Mouse (Mus musculus): Measurements from ENCODE around the gene Ankrd9. TPM values are rescaled to one million over a fixed set of nuclear protein-coding genes. Genes with fewer than 3 reads are reported as not detected.

Gene Ankrd9
- total and polyA plus RNA-seq, 2 experiments from 2014 or later: 14.3 to 14.8 TPM

DNA sequence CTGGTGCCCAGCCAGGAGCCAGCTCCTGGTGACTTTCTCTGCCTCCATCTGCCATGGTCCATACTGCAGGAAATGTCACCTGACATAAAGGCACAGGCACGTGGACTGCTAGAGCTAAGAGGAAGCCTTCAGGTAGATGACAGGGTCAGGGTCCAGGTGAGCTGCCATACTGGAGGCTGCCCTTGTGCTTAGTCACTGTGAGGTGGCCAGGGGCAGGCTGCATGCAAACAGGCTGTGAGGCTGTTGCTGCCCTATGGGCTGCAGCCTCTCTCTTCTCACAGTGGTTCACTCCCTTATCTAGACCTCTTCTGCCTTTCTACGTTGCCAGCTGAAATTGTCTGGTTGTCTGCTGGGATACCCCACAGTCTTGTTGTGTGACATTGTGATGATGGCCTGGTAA lies 11.7 kb downstream of the Ankrd9 start:
- H3K9ac ChIP-seq (replicated peaks; ENCODE audit: low read length): no peak overlapping the region
- no peaks in the 10 kb centered on the region for H3K27me3 ChIP-seq (ENCODE audit: insufficient read depth, low read length)
- H3K4me3 ChIP-seq (ENCODE audit: low read length): no peak overlapping the region
- 95% methylated on average over 2 of the region's 2 CpGs for WGBS
- peaks cover 30% of the 10 kb centered on the region for H3K36me3 ChIP-seq (ENCODE audit: insufficient read depth, low read length)
- H3K4me2 ChIP-seq (ENCODE audit: low read depth, low read length): no peak overlapping the region
- no peak overlapping the region for H3K27ac ChIP-seq
- no peak for ATAC-seq
- no peaks in the 10 kb centered on the region for H3K9me3 ChIP-seq (ENCODE audit: low read length)
- no peak for DNase-seq (ENCODE audit: low spot score)
- H3K4me1 ChIP-seq (ENCODE audit: insufficient read depth, low read length): no peaks in the 10 kb centered on the region
- TF ChIP-seq CTCF (IDR thresholded peaks at IDR 0.05; ENCODE audit: low read depth): no peak

GRCm38 (mm10) chr12:110966079-110966478 lies 12.8 kb downstream of the Ankrd9 start:
- DNase-seq (ENCODE audit: low spot score): no peak
- Histone ChIP-seq H3K36me3 (ENCODE audit: insufficient read depth, low read length) (peaks cover 30% of the 10 kb centered on the region), H3K27me3 (ENCODE audit: insufficient read depth, low read length) (no peaks in the 10 kb centered on the region), H3K27ac (no peak overlapping the region), H3K4me3 (ENCODE audit: low read length) (no peak overlapping the region), H3K4me1 (ENCODE audit: insufficient read depth, low read length) (no peaks in the 10 kb centered on the region), H3K9me3 (ENCODE audit: low read length) (no peaks in the 10 kb centered on the region), H3K4me2 (ENCODE audit: low read depth, low read length) (no peak overlapping the region), H3K9ac (replicated peaks; ENCODE audit: low read length) (no peak overlapping the region)
- 89% methylated on average over 4 of the region's 4 CpGs for WGBS
- TF ChIP-seq CTCF (IDR thresholded peaks at IDR 0.05; ENCODE audit: low read depth): no peak
- ATAC-seq: no peak

- no peak overlapping the region for H3K27ac ChIP-seq
- no peak overlapping the region for H3K4me3 ChIP-seq (ENCODE audit: low read length)
- H3K9ac ChIP-seq (replicated peaks; ENCODE audit: low read length): no peak overlapping the region
- 69% methylated on average over 3 of the region's 3 CpGs for WGBS
- H3K36me3 ChIP-seq (ENCODE audit: insufficient read depth, low read length): peaks cover 26% of the 10 kb centered on the region
- no peaks in the 10 kb centered on the region for H3K27me3 ChIP-seq (ENCODE audit: insufficient read depth, low read length)
- H3K4me1 ChIP-seq (ENCODE audit: insufficient read depth, low read length): no peaks in the 10 kb centered on the region
- no peaks in the 10 kb centered on the region for H3K9me3 ChIP-seq (ENCODE audit: low read length)
- no peak for TF ChIP-seq CTCF (IDR thresholded peaks at IDR 0.05; ENCODE audit: low read depth)
- no peak overlapping the region for H3K4me2 ChIP-seq (ENCODE audit: low read depth, low read length)
- no peak for ATAC-seq
- no peak for DNase-seq (ENCODE audit: low spot score)
Observed at GRCm38 (mm10) chr12:110965500-110965899, 13.3 kb downstream of the Ankrd9 start.

GRCm38 (mm10) chr12:110961973-110962372 lies 16.9 kb downstream of the Ankrd9 start:
- ATAC-seq (no peak), DNase-seq (ENCODE audit: low spot score) (no peak)
- Histone ChIP-seq H3K4me3 (ENCODE audit: low read length) (no peak overlapping the region), H3K4me1 (ENCODE audit: insufficient read depth, low read length) (no peaks in the 10 kb centered on the region), H3K27me3 (ENCODE audit: insufficient read depth, low read length) (no peaks in the 10 kb centered on the region), H3K9ac (replicated peaks; ENCODE audit: low read length) (no peak overlapping the region), H3K36me3 (ENCODE audit: insufficient read depth, low read length) (peaks cover 5% of the 10 kb centered on the region; the same call in 1 of the 2 replicates), H3K4me2 (ENCODE audit: low read depth, low read length) (no peak overlapping the region), H3K9me3 (ENCODE audit: low read length) (no peaks in the 10 kb centered on the region), H3K27ac (no peak overlapping the region)
- no peak for TF ChIP-seq CTCF (IDR thresholded peaks at IDR 0.05; ENCODE audit: low read depth)
- WGBS: 59% methylated on average over 2 of the region's 2 CpGs

DNA sequence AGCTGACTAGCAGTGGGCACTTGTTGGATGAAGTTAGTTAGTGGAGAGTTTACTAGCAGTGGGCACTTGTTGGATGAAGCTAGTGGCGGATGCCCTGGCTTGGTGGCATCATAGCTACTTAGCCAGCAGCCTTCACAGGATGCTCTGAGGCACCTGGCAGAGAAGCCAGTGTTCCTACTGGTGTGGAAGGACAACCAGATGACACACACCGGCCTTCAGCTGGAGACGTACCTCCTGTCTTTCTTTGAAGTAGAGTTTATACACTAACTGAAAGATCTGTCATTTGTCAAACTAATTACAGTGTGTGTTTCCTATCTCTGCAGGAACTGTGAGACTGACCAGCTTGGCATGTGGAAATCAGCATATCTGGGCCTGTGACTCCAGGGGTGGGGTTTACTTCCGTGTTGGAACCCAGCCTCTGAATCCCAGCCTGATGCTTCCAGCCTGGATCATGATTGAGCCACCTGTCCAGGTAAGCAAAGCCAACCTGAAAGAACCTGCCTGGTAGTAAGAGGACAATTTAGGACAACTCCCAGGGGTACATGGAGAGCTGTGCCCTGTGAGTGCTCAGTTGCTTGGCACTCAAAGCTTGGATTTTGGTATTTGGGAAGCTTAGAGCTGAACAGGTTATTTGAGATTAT lies 24.4 kb downstream of the Ankrd9 start:
- H3K9ac ChIP-seq (replicated peaks; ENCODE audit: low read length): no peak overlapping the region
- ATAC-seq (no peak), DNase-seq (ENCODE audit: low spot score) (no peak)
- no peak overlapping the region for H3K27ac ChIP-seq
- no peak for TF ChIP-seq CTCF (IDR thresholded peaks at IDR 0.05; ENCODE audit: low read depth)
- no peaks in the 10 kb centered on the region for H3K4me1 ChIP-seq (ENCODE audit: insufficient read depth, low read length)
- no peaks in the 10 kb centered on the region for H3K9me3 ChIP-seq (ENCODE audit: low read length)
- peaks cover 9% of the 10 kb centered on the region; the same call in 1 of the 2 replicates for H3K36me3 ChIP-seq (ENCODE audit: insufficient read depth, low read length)
- H3K27me3 ChIP-seq (ENCODE audit: insufficient read depth, low read length): no peaks in the 10 kb centered on the region
- no peak overlapping the region for H3K4me3 ChIP-seq (ENCODE audit: low read length)
- WGBS: 79% methylated on average over 4 of the region's 4 CpGs
- H3K4me2 ChIP-seq (ENCODE audit: low read depth, low read length): no peak overlapping the region

- WGBS: 85% methylated on average over 2 of the region's 2 CpGs
- no peak for TF ChIP-seq CTCF (IDR thresholded peaks at IDR 0.05; ENCODE audit: low read depth)
- H3K27me3 ChIP-seq (ENCODE audit: insufficient read depth, low read length): no peaks in the 10 kb centered on the region
- H3K27ac ChIP-seq: no peak overlapping the region
- no peaks in the 10 kb centered on the region for H3K4me1 ChIP-seq (ENCODE audit: insufficient read depth, low read length)
- no peaks in the 10 kb centered on the region for H3K9me3 ChIP-seq (ENCODE audit: low read length)
- no peak overlapping the region for H3K4me3 ChIP-seq (ENCODE audit: low read length)
- H3K36me3 ChIP-seq (ENCODE audit: insufficient read depth, low read length): peaks cover 7% of the 10 kb centered on the region; the same call in 1 of the 2 replicates
- no peak overlapping the region for H3K4me2 ChIP-seq (ENCODE audit: low read depth, low read length)
- ATAC-seq (no peak), DNase-seq (ENCODE audit: low spot score) (no peak)
- H3K9ac ChIP-seq (replicated peaks; ENCODE audit: low read length): no peak overlapping the region
Observed at GRCm38 (mm10) chr12:110953900-110954299, 24.9 kb downstream of the Ankrd9 start.

DNA sequence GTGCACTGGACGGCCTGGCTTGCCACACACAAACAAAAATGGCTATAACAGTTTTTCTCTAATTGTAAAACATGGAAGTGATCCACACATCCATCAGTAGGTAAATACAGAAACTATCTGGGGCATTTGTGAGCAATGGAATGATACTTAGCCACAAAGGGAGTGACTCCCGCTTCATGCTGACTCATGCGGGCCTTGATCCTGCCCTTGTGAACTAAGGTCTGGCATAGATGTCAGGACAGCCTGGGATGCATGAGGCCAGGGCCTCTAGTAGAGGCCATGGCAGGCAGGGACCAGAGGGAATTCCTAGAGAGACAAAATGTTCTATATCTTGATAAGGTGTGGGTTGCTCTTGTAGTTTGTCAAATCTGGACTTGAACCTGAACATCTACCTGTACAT lies 25.4 kb downstream of the Ankrd9 start:
- Histone ChIP-seq H3K4me1 (ENCODE audit: insufficient read depth, low read length) (no peaks in the 10 kb centered on the region), H3K36me3 (ENCODE audit: insufficient read depth, low read length) (peaks cover 7% of the 10 kb centered on the region; the same call in 1 of the 2 replicates), H3K9me3 (ENCODE audit: low read length) (no peaks in the 10 kb centered on the region), H3K4me3 (ENCODE audit: low read length) (no peak overlapping the region), H3K27me3 (ENCODE audit: insufficient read depth, low read length) (no peaks in the 10 kb centered on the region), H3K9ac (replicated peaks; ENCODE audit: low read length) (no peak overlapping the region), H3K4me2 (ENCODE audit: low read depth, low read length) (no peak overlapping the region), H3K27ac (no peak overlapping the region)
- no peak for ATAC-seq
- no peak for DNase-seq (ENCODE audit: low spot score)
- 91% methylated on average over 3 of the region's 3 CpGs for WGBS
- no peak for TF ChIP-seq CTCF (IDR thresholded peaks at IDR 0.05; ENCODE audit: low read depth)

All from hindbrain, postnatal 0 days (tissue).